Mouse (Mus musculus): ENCODE measurements around the gene Gm13539. TPM values are rescaled to one million over a fixed set of nuclear protein-coding genes. Genes with fewer than 3 reads are reported as not detected.
"Not testable (repeated sequence)": the region's sequence is repeated elsewhere in the genome, so short reads cannot be mapped to it uniquely, and the experiment has no call there.

Gene Gm13539
- polyA plus RNA-seq, 1 experiment from 2014 or later, result not detected

DNA sequence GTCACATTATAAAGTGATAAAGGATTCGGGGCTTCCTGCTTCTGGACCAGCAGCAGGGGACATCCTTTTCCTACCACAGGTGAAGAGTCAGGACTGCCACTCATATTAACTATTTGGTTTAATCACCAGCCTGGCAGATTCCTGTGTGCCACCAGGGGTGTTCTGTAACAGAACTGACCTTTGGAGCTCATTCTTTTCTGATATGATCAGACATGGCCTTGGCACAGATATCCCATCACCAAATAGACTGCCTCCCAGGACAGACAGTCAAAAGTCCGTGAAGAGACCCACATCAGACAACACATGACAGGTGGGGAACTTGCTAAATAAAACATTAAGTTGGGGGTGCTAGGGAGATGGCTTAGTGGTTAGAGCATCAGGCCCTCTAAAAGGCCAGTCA is 29.7 kb downstream of the Gm13539 start:
- Histone ChIP-seq H3K36me3 (ENCODE audit: control insufficient read depth, insufficient read depth, low read length) (no peaks in the 10 kb centered on the region), H3K27me3 (ENCODE audit: control insufficient read depth, insufficient read depth, low read length) (no peaks in the 10 kb centered on the region), H3K4me2 (ENCODE audit: low read depth, low read length) (no peak overlapping the region), H3K4me3 (replicated peaks; ENCODE audit: low read length) (no peak overlapping the region), H3K9me3 (replicated peaks; ENCODE audit: control insufficient read depth, low read length) (no peaks in the 10 kb centered on the region), H3K9ac (ENCODE audit: low read length) (no peak overlapping the region), H3K27ac (ENCODE audit: low read length) (no peak overlapping the region), H3K4me1 (ENCODE audit: control insufficient read depth, insufficient read depth, low read length) (no peaks in the 10 kb centered on the region)
- ATAC-seq (ENCODE audit: insufficient read depth, low FRiP score), result no peak
- 61% methylated on average over 2 of the region's 2 CpGs for WGBS

DNA sequence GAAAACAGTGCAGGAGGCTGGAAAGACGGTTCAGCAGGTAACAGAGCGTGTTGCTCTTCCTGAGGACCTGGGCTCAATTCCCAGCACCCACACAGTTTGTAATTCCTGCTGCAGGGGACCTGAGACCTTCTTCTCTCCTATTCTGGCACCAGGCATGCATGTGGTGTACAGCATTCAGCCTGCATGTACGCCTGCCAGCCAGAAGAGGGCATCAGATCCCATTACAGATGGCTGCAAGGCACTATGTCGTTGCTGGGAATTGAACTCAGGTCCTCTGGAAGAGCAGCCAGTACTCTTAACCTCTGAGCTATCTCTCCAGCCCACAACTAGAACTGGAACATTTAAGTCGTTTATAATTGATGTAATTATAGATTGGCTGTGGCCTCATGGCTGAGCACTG is 31.3 kb downstream of the Gm13539 start:
- H3K27me3 ChIP-seq (ENCODE audit: control insufficient read depth, insufficient read depth, low read length), result no peaks in the 10 kb centered on the region
- no peaks in the 10 kb centered on the region for H3K36me3 ChIP-seq (ENCODE audit: control insufficient read depth, insufficient read depth, low read length)
- WGBS, result 80% methylated on average over 5 of the region's 5 CpGs

DNA sequence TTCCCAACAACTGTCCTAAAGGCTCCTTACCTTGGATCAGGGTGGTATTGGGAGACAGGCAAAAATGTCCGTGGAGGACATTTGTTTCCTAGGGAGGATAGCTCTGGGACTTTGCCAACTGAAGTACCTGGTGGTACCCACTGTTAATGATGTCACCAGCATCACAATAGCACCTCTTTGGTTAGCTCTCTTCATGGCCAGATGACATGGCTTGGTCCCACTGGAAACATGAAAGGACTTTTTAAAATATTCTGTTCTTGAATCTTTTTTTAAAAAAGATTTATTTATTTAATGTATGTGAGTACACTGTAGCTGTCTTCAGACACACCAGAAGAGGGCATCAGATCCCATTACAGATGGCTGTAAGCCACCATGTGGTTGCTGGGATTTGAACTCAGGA is 33.7 kb downstream of the Gm13539 start, which contains the start of gene Glt6d1:
TSS of gene Glt6d1 (minus strand) at position 101 of the 400 bp plus-strand sequence.
- H3K9me3 ChIP-seq (replicated peaks; ENCODE audit: control insufficient read depth, low read length); ATAC-seq (ENCODE audit: insufficient read depth, low FRiP score); H3K4me3 ChIP-seq (replicated peaks; ENCODE audit: low read length); H3K4me1 ChIP-seq (ENCODE audit: control insufficient read depth, insufficient read depth, low read length); H3K9ac ChIP-seq (ENCODE audit: low read length); H3K27ac ChIP-seq (ENCODE audit: low read length); H3K4me2 ChIP-seq (ENCODE audit: low read depth, low read length); H3K27me3 ChIP-seq (ENCODE audit: control insufficient read depth, insufficient read depth, low read length); H3K36me3 ChIP-seq (ENCODE audit: control insufficient read depth, insufficient read depth, low read length): not testable (repeated sequence)
- 71% methylated on average over 1 of the region's 1 CpGs for WGBS

More for the DNA sequence above, 31.3 kb downstream of the Gm13539 start:
- no peaks in the 10 kb centered on the region for H3K9me3 ChIP-seq (replicated peaks; ENCODE audit: control insufficient read depth, low read length)
- no peak overlapping the region for H3K4me2 ChIP-seq (ENCODE audit: low read depth, low read length)
- H3K9ac ChIP-seq (ENCODE audit: low read length), result no peak overlapping the region
- ATAC-seq (ENCODE audit: insufficient read depth, low FRiP score), result no peak
- no peaks in the 10 kb centered on the region for H3K4me1 ChIP-seq (ENCODE audit: control insufficient read depth, insufficient read depth, low read length)
- H3K4me3 ChIP-seq (replicated peaks; ENCODE audit: low read length), result no peak overlapping the region
- no peak overlapping the region for H3K27ac ChIP-seq (ENCODE audit: low read length)

DNA sequence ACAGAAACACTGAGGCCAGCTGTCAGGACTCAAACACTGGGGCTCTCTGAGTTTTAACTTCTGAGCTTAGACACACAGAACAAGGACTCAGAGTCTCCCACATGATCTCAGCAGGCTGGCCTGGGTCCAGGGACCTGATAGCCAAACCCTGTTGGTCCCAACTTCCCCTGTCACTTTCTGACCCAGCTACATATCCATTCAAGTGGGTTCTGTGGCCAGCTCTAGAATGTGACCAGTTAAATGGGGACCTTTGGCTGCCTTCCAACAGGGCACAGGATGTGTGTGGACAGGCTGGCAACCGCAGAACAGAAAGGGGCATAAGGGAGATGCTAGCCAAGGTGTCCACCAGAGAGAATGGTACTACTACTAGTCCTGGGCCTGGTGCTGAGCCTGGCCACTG is 40.7 kb downstream of the Gm13539 start, which contains the start of gene Lcn9:
TSS of gene Lcn9 (plus strand) at position 348 of the 400 bp plus-strand sequence.
- no peaks in the 10 kb centered on the region for H3K9me3 ChIP-seq (replicated peaks; ENCODE audit: control insufficient read depth, low read length)
- H3K27ac ChIP-seq (ENCODE audit: low read length), result no peak within 1 kb of the TSS
- no peaks in the 10 kb centered on the region for H3K36me3 ChIP-seq (ENCODE audit: control insufficient read depth, insufficient read depth, low read length)
- no peak within 1 kb of the TSS for H3K4me3 ChIP-seq (replicated peaks; ENCODE audit: low read length)
- H3K27me3 ChIP-seq (ENCODE audit: control insufficient read depth, insufficient read depth, low read length), result no peaks in the 10 kb centered on the region
- H3K4me2 ChIP-seq (ENCODE audit: low read depth, low read length), result no peak within 1 kb of the TSS
- 88% methylated on average over 1 of the region's 1 CpGs for WGBS
- ATAC-seq (ENCODE audit: insufficient read depth, low FRiP score), result no peak; the same call in 1 of the 2 replicates
- H3K9ac ChIP-seq (ENCODE audit: low read length), result no peak within 1 kb of the TSS
- no peaks in the 10 kb centered on the region for H3K4me1 ChIP-seq (ENCODE audit: control insufficient read depth, insufficient read depth, low read length)

DNA sequence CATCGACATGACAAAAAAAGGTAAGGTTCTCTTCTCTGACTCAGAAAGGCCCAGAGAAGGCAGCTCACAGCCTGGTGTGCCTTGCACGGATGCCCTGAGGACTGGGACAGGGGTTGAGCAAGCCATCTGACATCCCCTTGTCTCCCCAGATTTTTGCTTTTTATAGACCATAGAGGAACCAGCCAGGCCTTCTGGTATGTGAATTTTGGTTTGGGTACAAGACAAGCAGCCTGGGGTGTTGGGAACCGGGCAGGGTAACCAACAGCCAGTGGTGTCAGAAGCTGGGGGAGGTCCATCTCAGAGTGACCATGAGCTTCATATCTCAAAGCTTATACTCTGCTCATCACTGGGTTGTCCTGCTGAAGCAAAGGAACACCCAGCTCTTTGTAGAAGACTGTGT is 42.7 kb downstream of the Gm13539 start:
- Histone ChIP-seq H3K36me3 (ENCODE audit: control insufficient read depth, insufficient read depth, low read length) (no peaks in the 10 kb centered on the region), H3K4me2 (ENCODE audit: low read depth, low read length) (no peak overlapping the region), H3K9ac (ENCODE audit: low read length) (no peak overlapping the region), H3K4me1 (ENCODE audit: control insufficient read depth, insufficient read depth, low read length) (no peaks in the 10 kb centered on the region), H3K27me3 (ENCODE audit: control insufficient read depth, insufficient read depth, low read length) (no peaks in the 10 kb centered on the region), H3K27ac (ENCODE audit: low read length) (no peak overlapping the region), H3K9me3 (replicated peaks; ENCODE audit: control insufficient read depth, low read length) (no peaks in the 10 kb centered on the region), H3K4me3 (replicated peaks; ENCODE audit: low read length) (no peak overlapping the region)
- WGBS, result 88% methylated on average over 3 of the region's 3 CpGs
- ATAC-seq (ENCODE audit: insufficient read depth, low FRiP score), result no peak

DNA sequence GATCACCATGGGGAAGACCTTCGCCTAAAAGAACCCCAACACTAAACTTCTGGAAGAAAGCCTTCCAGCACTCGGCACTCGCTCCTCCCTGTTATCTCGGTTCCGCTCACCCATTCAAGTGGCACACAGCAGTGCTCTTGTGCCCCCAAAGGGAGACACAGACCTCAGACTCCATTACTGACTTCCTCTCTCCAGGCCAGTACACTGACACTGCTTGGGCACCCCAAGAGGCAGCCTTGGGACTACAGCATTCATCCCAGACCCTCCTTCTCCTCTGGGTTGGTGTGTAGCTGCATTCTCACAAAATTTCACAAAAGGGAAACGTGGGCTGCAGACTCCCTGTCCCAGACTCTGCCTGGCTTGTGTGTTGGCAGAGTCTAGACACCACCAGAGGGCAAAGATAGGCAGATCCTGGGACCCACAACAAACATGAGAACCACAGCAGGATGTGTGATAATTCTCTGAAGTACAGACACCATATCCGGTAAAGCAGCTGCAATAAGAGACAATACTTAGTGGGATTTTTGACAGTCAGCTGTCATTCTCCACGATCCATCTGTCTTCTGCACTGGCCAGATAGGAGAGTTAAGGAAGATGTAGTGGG is 46.4 kb downstream of the Gm13539 start:
- no peak overlapping the region for H3K9ac ChIP-seq (ENCODE audit: low read length)
- H3K27ac ChIP-seq (ENCODE audit: low read length), result no peak overlapping the region
- 78% methylated on average over 8 of the region's 8 CpGs for WGBS
- no peaks in the 10 kb centered on the region for H3K4me1 ChIP-seq (ENCODE audit: control insufficient read depth, insufficient read depth, low read length)
- no peak overlapping the region for H3K4me2 ChIP-seq (ENCODE audit: low read depth, low read length)
- no peak overlapping the region for H3K4me3 ChIP-seq (replicated peaks; ENCODE audit: low read length)
- no peak for ATAC-seq (ENCODE audit: insufficient read depth, low FRiP score)
- H3K27me3 ChIP-seq (ENCODE audit: control insufficient read depth, insufficient read depth, low read length), result no peaks in the 10 kb centered on the region
- no peaks in the 10 kb centered on the region for H3K36me3 ChIP-seq (ENCODE audit: control insufficient read depth, insufficient read depth, low read length)
- no peaks in the 10 kb centered on the region for H3K9me3 ChIP-seq (replicated peaks; ENCODE audit: control insufficient read depth, low read length)

DNA sequence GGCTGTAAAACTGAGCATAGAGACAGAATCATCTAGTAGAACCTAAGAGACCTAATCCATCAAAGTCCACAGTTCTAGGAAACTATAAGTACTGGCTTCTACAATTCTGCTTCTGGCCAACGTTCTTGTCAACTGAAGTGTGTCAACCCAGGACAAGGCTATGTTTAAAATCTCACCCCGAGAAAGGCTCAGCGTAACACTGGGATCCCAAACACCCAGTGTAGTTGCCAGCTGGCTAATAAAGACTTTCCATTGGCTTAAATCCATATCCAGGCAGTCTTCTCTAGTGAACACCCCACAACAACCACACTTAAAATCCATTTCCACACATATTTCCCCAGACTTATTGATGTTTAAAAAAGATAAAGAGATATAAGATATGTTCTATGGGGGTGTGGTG is 48.7 kb downstream of the Gm13539 start:
- Histone ChIP-seq H3K9ac (ENCODE audit: low read length) (no peak overlapping the region), H3K4me1 (ENCODE audit: control insufficient read depth, insufficient read depth, low read length) (no peaks in the 10 kb centered on the region), H3K27me3 (ENCODE audit: control insufficient read depth, insufficient read depth, low read length) (no peaks in the 10 kb centered on the region), H3K4me2 (ENCODE audit: low read depth, low read length) (no peak overlapping the region), H3K36me3 (ENCODE audit: control insufficient read depth, insufficient read depth, low read length) (no peaks in the 10 kb centered on the region), H3K4me3 (replicated peaks; ENCODE audit: low read length) (no peak overlapping the region), H3K9me3 (replicated peaks; ENCODE audit: control insufficient read depth, low read length) (no peaks in the 10 kb centered on the region), H3K27ac (ENCODE audit: low read length) (no peak overlapping the region)
- ATAC-seq (ENCODE audit: insufficient read depth, low FRiP score), result no peak
- WGBS, result 64% methylated on average over 3 of the region's 3 CpGs

DNA sequence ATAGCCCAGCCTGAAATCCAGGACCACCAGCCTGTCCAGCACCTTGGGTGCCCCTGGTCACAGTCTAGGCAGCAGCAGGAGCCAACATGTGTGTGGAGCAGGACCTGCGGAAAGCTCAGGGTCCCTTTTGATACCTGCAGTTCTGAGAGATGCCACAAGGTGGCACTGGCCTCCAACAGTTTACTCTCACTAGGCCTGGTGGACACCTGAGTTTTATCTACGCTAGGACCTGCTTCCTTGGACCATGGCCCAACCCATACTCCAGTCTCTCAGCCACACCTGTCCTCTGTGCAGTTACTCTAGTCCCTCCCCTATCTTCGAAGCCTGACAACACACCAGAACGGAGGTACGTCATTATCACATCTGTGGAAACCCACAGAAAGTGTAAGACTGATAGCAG is 54.2 kb downstream of the Gm13539 start:
- WGBS, result 32% methylated on average over 5 of the region's 5 CpGs
- ATAC-seq (ENCODE audit: insufficient read depth, low FRiP score), result peak; percentile 69
- H3K9me3 ChIP-seq (replicated peaks; ENCODE audit: control insufficient read depth, low read length), result no peaks in the 10 kb centered on the region
- no peaks in the 10 kb centered on the region for H3K36me3 ChIP-seq (ENCODE audit: control insufficient read depth, insufficient read depth, low read length)
- H3K27me3 ChIP-seq (ENCODE audit: control insufficient read depth, insufficient read depth, low read length), result no peaks in the 10 kb centered on the region
- H3K4me2 ChIP-seq (ENCODE audit: low read depth, low read length), result no peak overlapping the region
- no peak overlapping the region for H3K9ac ChIP-seq (ENCODE audit: low read length)
- no peak overlapping the region for H3K4me3 ChIP-seq (replicated peaks; ENCODE audit: low read length)
- H3K4me1 ChIP-seq (ENCODE audit: control insufficient read depth, insufficient read depth, low read length), result no peaks in the 10 kb centered on the region
- no peak overlapping the region for H3K27ac ChIP-seq (ENCODE audit: low read length)

Measured in stomach, embryonic 16.5 days (tissue).